Mouse (Mus musculus): ENCODE results near the gene Xpo6. TPM values are rescaled to one million over a fixed set of nuclear protein-coding genes. Genes with fewer than 3 reads are reported as not detected.
A peak's percentile ranks its signal among the peaks of the same experiment; 100 is the strongest.

The Xpo6 gene
- polyA plus RNA-seq, 1 experiment from 2014 or later: 48.3 TPM

- 15% methylated on average over 6 of the region's 6 CpGs for WGBS
- H3K27me3 ChIP-seq (ENCODE audit: insufficient read depth, low read length): no peaks in the 10 kb centered on the region; the same call in 1 of the 2 replicates
- H3K4me2 ChIP-seq (replicated peaks; ENCODE audit: low read depth, low read length): no peak overlapping the region
- peaks cover 10% of the 10 kb centered on the region for H3K4me1 ChIP-seq (ENCODE audit: insufficient read depth, low read length)
- H3K4me3 ChIP-seq (ENCODE audit: low read length): no peak overlapping the region
- no peak for ATAC-seq (ENCODE audit: low FRiP score, low TSS enrichment)
- H3K9me3 ChIP-seq (ENCODE audit: low read length): peaks cover 3% of the 10 kb centered on the region; the same call in 1 of the 2 replicates
- H3K27ac ChIP-seq (ENCODE audit: low read length): no peak overlapping the region
- no peaks in the 10 kb centered on the region for H3K36me3 ChIP-seq (ENCODE audit: insufficient read depth, low read length)
- no peak overlapping the region for H3K9ac ChIP-seq (replicated peaks; ENCODE audit: low read length)
Observed at GRCm38 (mm10) chr7:126089782-126090181, 110.5 kb downstream of the Xpo6 start.

DNA sequence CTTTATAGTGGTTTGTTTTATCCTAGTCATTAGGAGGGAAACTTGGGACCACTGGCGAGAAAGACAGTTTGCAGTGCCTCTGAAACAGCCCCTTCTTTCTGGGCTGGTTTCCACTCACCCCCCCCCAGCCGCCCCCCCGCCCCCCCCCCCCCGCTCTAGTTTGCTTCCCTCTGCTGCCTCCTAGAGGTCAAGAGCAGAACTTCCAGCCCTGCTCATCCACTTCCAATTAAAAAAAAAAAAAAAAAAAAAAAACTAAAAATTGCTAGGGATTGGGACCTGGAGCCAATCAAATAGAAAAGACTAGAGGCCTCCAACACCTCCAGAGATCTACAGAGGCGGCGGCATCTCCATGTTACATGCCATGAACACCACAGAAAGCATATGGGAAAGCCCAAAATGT is 112.1 kb downstream of the Xpo6 start:
- peaks cover 16% of the 10 kb centered on the region for H3K4me1 ChIP-seq (ENCODE audit: insufficient read depth, low read length)
- H3K4me3 ChIP-seq (ENCODE audit: low read length): no peak overlapping the region
- no peak overlapping the region for H3K4me2 ChIP-seq (replicated peaks; ENCODE audit: low read depth, low read length)
- no peak for ATAC-seq (ENCODE audit: low FRiP score, low TSS enrichment)
- peaks cover 3% of the 10 kb centered on the region; the same call in 1 of the 2 replicates for H3K9me3 ChIP-seq (ENCODE audit: low read length)
- no peaks in the 10 kb centered on the region for H3K36me3 ChIP-seq (ENCODE audit: insufficient read depth, low read length)
- H3K9ac ChIP-seq (replicated peaks; ENCODE audit: low read length): no peak overlapping the region
- peaks cover 13% of the 10 kb centered on the region for H3K27me3 ChIP-seq (ENCODE audit: insufficient read depth, low read length)
- H3K27ac ChIP-seq (ENCODE audit: low read length): no peak overlapping the region
- 26% methylated on average over 6 of the region's 6 CpGs for WGBS

GRCm38 (mm10) chr7:126087602-126088001 is 112.7 kb downstream of the Xpo6 start:
- H3K9ac ChIP-seq (replicated peaks; ENCODE audit: low read length): no peak overlapping the region
- peaks cover 3% of the 10 kb centered on the region; the same call in 1 of the 2 replicates for H3K9me3 ChIP-seq (ENCODE audit: low read length)
- no peak for ATAC-seq (ENCODE audit: low FRiP score, low TSS enrichment)
- peaks cover 18% of the 10 kb centered on the region for H3K27me3 ChIP-seq (ENCODE audit: insufficient read depth, low read length)
- peaks cover 16% of the 10 kb centered on the region for H3K4me1 ChIP-seq (ENCODE audit: insufficient read depth, low read length)
- 62% methylated on average over 10 of the region's 10 CpGs for WGBS
- H3K36me3 ChIP-seq (ENCODE audit: insufficient read depth, low read length): no peaks in the 10 kb centered on the region
- no peak overlapping the region for H3K27ac ChIP-seq (ENCODE audit: low read length)
- H3K4me3 ChIP-seq (ENCODE audit: low read length): no peak overlapping the region
- H3K4me2 ChIP-seq (replicated peaks; ENCODE audit: low read depth, low read length): no peak overlapping the region

GRCm38 (mm10) chr7:126086321-126086741 is 114.0 kb downstream of the Xpo6 start:
- H3K4me1 ChIP-seq (ENCODE audit: insufficient read depth, low read length): peaks cover 22% of the 10 kb centered on the region
- 18% methylated on average over 6 of the region's 6 CpGs for WGBS
- ATAC-seq (ENCODE audit: low FRiP score, low TSS enrichment): no peak; the same call in 1 of the 2 replicates
- H3K36me3 ChIP-seq (ENCODE audit: insufficient read depth, low read length): no peaks in the 10 kb centered on the region
- no peak overlapping the region for H3K4me2 ChIP-seq (replicated peaks; ENCODE audit: low read depth, low read length)
- H3K4me3 ChIP-seq (ENCODE audit: low read length): no peak overlapping the region
- peaks cover 31% of the 10 kb centered on the region for H3K27me3 ChIP-seq (ENCODE audit: insufficient read depth, low read length)
- no peak overlapping the region for H3K9ac ChIP-seq (replicated peaks; ENCODE audit: low read length)
- H3K9me3 ChIP-seq (ENCODE audit: low read length): peaks cover 3% of the 10 kb centered on the region; the same call in 1 of the 2 replicates
- H3K27ac ChIP-seq (ENCODE audit: low read length): no peak overlapping the region

DNA sequence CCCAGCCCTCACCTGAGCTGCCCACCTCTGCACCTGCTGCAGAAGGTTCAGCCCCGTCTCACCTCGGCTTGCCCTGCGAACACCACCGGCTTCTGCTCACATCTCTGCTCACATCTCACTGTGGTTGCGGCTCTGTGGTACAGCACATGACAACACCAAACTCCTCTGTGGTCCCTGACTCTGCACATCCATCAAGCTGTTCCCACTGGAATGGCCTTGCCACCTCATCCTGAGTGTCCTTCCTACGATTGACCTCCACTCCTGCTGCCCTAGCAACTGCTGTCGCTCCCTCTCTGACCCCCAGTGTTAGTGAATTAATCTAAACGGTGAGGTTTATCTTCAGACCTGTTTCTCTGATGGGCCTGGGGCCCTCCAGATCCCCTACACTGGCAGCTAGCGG is 115.1 kb downstream of the Xpo6 start:
- H3K9me3 ChIP-seq (ENCODE audit: low read length): no peaks in the 10 kb centered on the region
- no peak overlapping the region for H3K9ac ChIP-seq (replicated peaks; ENCODE audit: low read length)
- no peak overlapping the region for H3K4me3 ChIP-seq (ENCODE audit: low read length)
- H3K4me1 ChIP-seq (ENCODE audit: insufficient read depth, low read length): peaks cover 23% of the 10 kb centered on the region
- peaks cover 43% of the 10 kb centered on the region for H3K27me3 ChIP-seq (ENCODE audit: insufficient read depth, low read length)
- no peak for ATAC-seq (ENCODE audit: low FRiP score, low TSS enrichment)
- no peak overlapping the region for H3K27ac ChIP-seq (ENCODE audit: low read length)
- no peak overlapping the region for H3K4me2 ChIP-seq (replicated peaks; ENCODE audit: low read depth, low read length)
- WGBS: 88% methylated on average over 9 of the region's 9 CpGs
- H3K36me3 ChIP-seq (ENCODE audit: insufficient read depth, low read length): no peaks in the 10 kb centered on the region

DNA sequence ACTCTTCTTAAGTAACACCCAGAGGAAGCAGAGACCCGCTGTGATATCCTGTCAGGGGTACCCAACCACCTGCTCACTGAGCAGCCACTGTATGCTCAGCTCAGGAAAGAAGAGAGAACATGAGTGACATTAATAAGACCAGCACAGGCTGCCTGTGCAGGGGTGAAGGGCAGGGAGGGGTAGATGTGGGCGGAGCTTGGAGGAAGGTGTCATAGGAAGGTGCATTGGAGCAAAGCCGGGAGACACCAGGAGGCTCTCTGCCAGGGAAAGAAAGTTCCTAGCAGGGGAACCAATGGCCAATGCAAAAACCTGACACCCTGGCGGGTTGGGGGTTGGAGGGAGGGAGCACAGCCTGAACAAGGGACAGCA is 116.3 kb downstream of the Xpo6 start:
- no peak overlapping the region for H3K9ac ChIP-seq (replicated peaks; ENCODE audit: low read length)
- H3K9me3 ChIP-seq (ENCODE audit: low read length): no peaks in the 10 kb centered on the region
- H3K4me2 ChIP-seq (replicated peaks; ENCODE audit: low read depth, low read length): no peak overlapping the region
- no peaks in the 10 kb centered on the region for H3K36me3 ChIP-seq (ENCODE audit: insufficient read depth, low read length)
- no peak for ATAC-seq (ENCODE audit: low FRiP score, low TSS enrichment)
- no peak overlapping the region for H3K27ac ChIP-seq (ENCODE audit: low read length)
- H3K4me1 ChIP-seq (ENCODE audit: insufficient read depth, low read length): peaks cover 23% of the 10 kb centered on the region
- peaks cover 46% of the 10 kb centered on the region for H3K27me3 ChIP-seq (ENCODE audit: insufficient read depth, low read length)
- WGBS: 19% methylated on average over 4 of the region's 4 CpGs
- no peak overlapping the region for H3K4me3 ChIP-seq (ENCODE audit: low read length)

- Histone ChIP-seq H3K9me3 (ENCODE audit: low read length) (no peaks in the 10 kb centered on the region), H3K36me3 (ENCODE audit: insufficient read depth, low read length) (no peaks in the 10 kb centered on the region), H3K4me1 (ENCODE audit: insufficient read depth, low read length) (peaks cover 23% of the 10 kb centered on the region), H3K9ac (replicated peaks; ENCODE audit: low read length) (no peak overlapping the region), H3K27me3 (ENCODE audit: insufficient read depth, low read length) (peaks cover 46% of the 10 kb centered on the region), H3K27ac (ENCODE audit: low read length) (no peak overlapping the region), H3K4me3 (ENCODE audit: low read length) (no peak overlapping the region), H3K4me2 (replicated peaks; ENCODE audit: low read depth, low read length) (no peak overlapping the region)
- WGBS: 19% methylated on average over 9 of the region's 9 CpGs
- ATAC-seq (ENCODE audit: low FRiP score, low TSS enrichment): no peak
Observed at GRCm38 (mm10) chr7:126083341-126083979, 116.8 kb downstream of the Xpo6 start.

DNA sequence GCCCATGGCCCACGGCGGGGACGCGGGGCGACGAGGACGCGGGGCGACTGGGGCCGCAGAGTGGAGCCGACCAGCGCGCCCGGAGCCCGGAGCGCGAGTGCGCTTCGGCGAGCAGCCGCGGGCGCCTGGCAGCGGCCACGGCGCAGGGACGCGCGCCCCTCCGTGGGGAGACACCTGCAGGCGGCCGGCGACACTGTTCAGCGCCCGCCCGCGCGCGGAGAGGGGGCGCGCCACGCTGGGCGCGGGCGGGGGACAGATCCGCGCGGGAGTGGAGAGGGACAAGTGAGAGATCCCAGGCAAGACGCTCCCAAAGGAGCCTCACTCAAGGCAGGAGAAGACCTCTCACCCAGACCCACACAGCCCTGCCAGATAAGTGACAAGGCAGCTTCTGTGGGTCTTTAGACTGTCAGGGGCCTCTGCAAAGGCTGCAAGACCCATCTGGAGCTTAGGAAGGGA is 118.0 kb downstream of the Xpo6 start, which contains the start of gene Gsg1l:
TSS of gene Gsg1l (minus strand) at position 126 of the 456 bp plus-strand sequence.
- Histone ChIP-seq H3K27ac (ENCODE audit: low read length) (no peak within 1 kb of the TSS), H3K36me3 (ENCODE audit: insufficient read depth, low read length) (no peaks in the 10 kb centered on the region), H3K4me2 (replicated peaks; ENCODE audit: low read depth, low read length) (peak within 1 kb of the TSS; percentile 96), H3K9ac (replicated peaks; ENCODE audit: low read length) (peak within 1 kb of the TSS; percentile 55), H3K4me3 (ENCODE audit: low read length) (peak within 1 kb of the TSS; percentile 60), H3K4me1 (ENCODE audit: insufficient read depth, low read length) (peaks cover 23% of the 10 kb centered on the region), H3K9me3 (ENCODE audit: low read length) (no peaks in the 10 kb centered on the region), H3K27me3 (ENCODE audit: insufficient read depth, low read length) (peaks cover 46% of the 10 kb centered on the region)
- under 1% methylated on average over 47 of the region's 49 CpGs for WGBS
- 0 out of 2 replicates have a peak, but pooled peaks have one; percentile 3 for ATAC-seq (ENCODE audit: low FRiP score, low TSS enrichment)

- ATAC-seq (ENCODE audit: low FRiP score, low TSS enrichment): 0 out of 2 replicates have a peak, but pooled peaks have one; percentile 8
- H3K27ac ChIP-seq (ENCODE audit: low read length): no peak overlapping the region
- WGBS: under 1% methylated on average over 69 of the region's 80 CpGs
Observed at GRCm38 (mm10) chr7:126081727-126082285, 118.5 kb downstream of the Xpo6 start.

More at GRCm38 (mm10) chr7:126081727-126082285, 118.5 kb downstream of the Xpo6 start:
- Histone ChIP-seq H3K36me3 (ENCODE audit: insufficient read depth, low read length) (no peaks in the 10 kb centered on the region), H3K27me3 (ENCODE audit: insufficient read depth, low read length) (peaks cover 46% of the 10 kb centered on the region), H3K4me3 (ENCODE audit: low read length) (peak overlapping the region; percentile 60), H3K4me1 (ENCODE audit: insufficient read depth, low read length) (peaks cover 21% of the 10 kb centered on the region), H3K9me3 (ENCODE audit: low read length) (no peaks in the 10 kb centered on the region), H3K4me2 (replicated peaks; ENCODE audit: low read depth, low read length) (peak overlapping the region; percentile 96), H3K9ac (replicated peaks; ENCODE audit: low read length) (peak overlapping the region; percentile 55)
